Mouse (Mus musculus) right cerebral cortex, postnatal 25 days (tissue): ENCODE data around the gene Pdx1.

Experiments
- DNase-seq: peaks from one replicate; pipeline ENCODE4 v3.0.0; 2022

Gene Pdx1

GRCm38 (mm10) chr5:147312830-147313685, 43.3 kb downstream of the Pdx1 start:
- DNase-seq, result no peak

GRCm38 (mm10) chr5:147314646-147315431, 45.1 kb downstream of the Pdx1 start:
- DNase-seq, result no peak

- no peak for DNase-seq
These were observed 45.8 kb downstream of the Pdx1 start for GRCm38 (mm10) chr5:147315432-147316075.

GRCm38 (mm10) chr5:147317321-147317720, 47.6 kb downstream of the Pdx1 start:
- DNase-seq, result no peak

GRCm38 (mm10) chr5:147317991-147318390, 48.2 kb downstream of the Pdx1 start:
- no peak for DNase-seq

- DNase-seq, result no peak
These were observed 49.9 kb downstream of the Pdx1 start for GRCm38 (mm10) chr5:147319653-147320052.

- no peak for DNase-seq
These were observed 52.4 kb downstream of the Pdx1 start, which contains the start of gene Urad for GRCm38 (mm10) chr5:147322183-147322582. Gene Urad, minus strand, starts transcription at chr5:147322440.

GRCm38 (mm10) chr5:147323237-147323917, 53.6 kb downstream of the Pdx1 start:
- DNase-seq, result no peak
